Mouse (Mus musculus): ENCODE data around the gene Abhd14b.

The Abhd14b gene

DNA sequence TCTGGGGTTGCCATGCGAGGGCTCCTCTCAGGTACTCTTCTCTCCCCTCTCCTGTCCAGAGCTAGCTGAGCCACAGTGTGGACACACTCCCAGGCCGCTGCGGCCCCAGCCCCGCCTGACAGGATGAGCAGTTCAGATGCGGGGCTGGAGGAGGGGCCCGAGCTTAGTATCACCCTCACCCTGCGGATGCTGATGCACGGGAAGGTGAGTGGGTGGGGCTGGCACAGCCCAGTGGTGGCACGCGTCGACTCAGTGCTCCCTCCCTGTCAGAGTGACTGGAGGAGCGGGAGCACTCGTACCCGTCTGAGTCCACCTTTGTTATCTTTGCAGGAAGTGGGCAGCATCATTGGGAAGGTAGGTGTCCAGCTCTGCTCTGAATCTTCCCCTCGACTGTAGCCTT lies 12.7 kb downstream of the Abhd14b start:
- no peak for DNase-seq (ENCODE audit: extremely low read depth, low read depth, low spot score)

DNA sequence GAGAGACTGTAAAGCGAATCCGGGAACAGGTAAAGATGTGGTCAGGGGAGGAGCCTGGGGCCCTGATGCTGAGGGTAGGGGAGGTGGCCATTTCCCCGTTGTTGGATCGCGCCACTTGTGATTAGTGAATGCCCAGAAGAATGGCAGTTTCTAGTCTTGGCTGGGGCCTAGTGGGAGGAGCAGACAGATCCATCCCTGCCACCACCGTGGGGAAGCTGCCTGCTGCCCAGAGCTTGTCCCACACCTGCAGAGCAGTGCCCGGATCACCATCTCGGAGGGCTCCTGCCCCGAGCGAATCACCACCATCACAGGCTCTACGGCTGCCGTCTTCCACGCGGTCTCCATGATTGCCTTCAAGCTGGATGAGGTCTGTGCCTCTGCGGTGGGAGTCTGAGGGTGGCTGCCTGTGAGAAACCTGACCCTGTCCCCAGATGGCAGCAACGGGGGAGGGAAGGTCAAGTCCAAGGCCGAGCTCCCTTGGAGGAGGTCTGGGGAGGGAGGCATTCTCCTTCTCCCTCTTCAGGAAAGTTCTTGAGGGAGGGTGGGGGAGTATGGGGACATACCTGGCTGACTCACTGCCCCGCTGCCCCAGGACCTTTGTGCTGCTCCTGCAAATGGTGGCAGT lies 13.3 kb downstream of the Abhd14b start:
- no peak for DNase-seq (ENCODE audit: extremely low read depth, low read depth, low spot score)

DNA sequence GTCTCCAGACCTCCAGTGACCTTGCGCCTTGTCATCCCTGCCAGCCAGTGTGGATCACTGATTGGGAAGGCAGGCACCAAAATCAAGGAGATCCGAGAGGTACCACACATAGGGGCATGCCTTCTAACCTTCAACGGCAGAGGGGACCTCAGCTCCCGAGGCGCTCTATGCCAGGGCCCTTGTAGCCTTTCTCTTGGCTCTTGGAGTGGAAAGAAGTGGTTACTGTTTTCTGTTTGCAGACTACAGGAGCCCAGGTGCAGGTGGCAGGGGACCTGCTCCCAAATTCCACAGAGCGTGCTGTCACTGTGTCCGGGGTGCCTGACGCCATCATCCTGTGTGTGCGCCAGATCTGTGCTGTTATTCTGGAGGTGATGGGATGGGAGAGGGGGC lies 13.8 kb downstream of the Abhd14b start:
- no peak for DNase-seq (ENCODE audit: extremely low read depth, low read depth, low spot score)

DNA sequence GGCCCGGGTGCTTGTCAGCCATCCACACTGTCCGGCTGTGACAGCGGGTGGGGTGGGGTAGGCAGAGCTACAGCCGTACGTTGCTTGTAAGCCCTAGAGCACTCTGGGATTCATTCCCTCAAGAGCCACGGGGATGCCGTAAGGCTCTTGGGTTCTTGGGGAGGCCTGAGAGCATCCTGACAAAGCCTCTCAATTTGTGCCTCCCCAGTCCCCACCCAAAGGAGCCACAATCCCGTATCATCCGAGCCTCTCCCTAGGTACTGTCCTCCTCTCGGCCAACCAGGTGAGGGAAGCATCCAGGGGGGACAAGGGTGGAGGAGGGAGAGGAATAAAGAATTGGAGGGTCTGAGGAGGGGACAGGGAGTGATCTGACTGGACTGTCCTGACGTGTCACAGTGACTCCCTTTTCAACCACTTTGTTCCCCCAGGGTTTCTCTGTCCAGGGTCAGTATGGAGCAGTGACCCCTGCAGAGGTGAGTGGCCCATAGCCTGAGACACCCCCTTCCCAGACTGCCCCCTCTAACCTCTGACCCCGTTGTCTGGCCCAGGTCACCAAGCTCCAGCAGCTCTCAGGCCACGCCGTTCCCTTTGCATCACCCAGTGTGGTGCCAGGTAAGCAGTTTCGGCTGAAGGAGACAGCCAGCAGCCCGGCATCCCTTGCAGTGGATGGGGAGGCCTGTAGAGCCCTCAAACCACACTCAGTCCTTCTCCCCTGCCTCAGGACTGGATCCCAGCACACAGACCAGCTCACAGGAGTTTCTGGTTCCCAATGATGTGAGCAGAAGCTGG lies 14.6 kb downstream of the Abhd14b start:
- DNase-seq (ENCODE audit: extremely low read depth, low read depth, low spot score), result no peak

DNA sequence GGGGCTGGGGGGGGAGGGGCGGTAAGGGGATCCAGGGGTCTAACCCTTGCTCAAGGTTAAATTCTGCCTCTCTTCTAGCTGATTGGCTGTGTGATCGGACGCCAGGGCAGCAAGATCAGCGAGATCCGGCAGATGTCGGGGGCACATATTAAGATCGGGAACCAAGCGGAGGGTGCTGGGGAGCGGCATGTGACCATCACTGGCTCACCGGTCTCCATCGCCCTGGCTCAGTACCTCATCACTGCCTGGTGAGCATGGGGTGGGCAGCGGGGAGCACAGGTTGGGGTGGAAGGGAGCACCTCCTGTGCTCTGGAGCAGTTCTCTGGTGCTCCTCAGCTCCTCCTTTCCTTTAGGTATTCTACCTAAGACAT lies 15.2 kb downstream of the Abhd14b start:
- no peak for DNase-seq (ENCODE audit: extremely low read depth, low read depth, low spot score)

DNA sequence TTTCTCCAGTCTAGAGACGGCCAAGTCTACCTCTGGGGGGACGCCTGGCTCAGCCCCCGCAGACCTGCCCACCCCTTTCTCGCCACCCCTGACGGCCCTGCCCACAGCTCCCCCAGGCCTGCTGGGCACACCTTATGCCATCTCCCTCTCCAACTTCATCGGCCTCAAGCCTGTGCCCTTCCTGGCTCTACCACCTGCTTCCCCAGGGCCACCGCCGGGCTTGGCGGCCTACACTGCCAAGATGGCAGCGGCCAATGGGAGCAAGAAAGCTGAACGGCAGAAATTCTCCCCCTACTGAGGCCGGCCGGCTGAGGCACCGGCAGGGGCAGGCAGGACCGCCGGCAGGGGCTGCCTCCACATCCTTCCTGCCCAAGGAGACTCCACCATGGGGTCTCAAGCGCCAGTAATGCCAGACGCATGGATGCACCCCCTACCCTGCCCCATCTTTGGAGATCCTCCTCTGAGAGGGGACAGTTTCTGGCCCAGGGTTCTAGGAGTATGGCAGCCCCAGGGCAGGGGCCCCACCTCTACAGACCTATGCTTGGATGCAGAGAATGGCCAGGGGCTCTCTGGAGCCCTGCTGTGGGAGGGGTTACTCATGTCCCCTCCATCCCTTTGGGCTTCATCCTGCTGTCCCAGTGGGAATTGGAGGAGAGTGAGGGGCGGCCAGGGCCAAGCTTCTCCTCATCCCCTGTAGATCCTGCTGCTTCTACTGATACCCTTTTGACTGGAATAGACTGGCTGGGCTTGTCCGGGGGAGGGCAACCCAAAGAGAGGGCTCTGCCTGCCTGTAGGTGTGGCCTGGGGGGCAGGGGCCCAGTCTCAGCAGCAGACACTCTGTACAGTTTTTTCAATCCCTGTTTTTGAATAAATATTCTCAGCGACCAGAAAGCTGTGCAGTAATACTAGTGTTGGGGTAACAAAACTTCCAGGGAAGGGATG lies 16.1 kb downstream of the Abhd14b start:
- DNase-seq (ENCODE audit: extremely low read depth, low read depth, low spot score), result no peak

DNA sequence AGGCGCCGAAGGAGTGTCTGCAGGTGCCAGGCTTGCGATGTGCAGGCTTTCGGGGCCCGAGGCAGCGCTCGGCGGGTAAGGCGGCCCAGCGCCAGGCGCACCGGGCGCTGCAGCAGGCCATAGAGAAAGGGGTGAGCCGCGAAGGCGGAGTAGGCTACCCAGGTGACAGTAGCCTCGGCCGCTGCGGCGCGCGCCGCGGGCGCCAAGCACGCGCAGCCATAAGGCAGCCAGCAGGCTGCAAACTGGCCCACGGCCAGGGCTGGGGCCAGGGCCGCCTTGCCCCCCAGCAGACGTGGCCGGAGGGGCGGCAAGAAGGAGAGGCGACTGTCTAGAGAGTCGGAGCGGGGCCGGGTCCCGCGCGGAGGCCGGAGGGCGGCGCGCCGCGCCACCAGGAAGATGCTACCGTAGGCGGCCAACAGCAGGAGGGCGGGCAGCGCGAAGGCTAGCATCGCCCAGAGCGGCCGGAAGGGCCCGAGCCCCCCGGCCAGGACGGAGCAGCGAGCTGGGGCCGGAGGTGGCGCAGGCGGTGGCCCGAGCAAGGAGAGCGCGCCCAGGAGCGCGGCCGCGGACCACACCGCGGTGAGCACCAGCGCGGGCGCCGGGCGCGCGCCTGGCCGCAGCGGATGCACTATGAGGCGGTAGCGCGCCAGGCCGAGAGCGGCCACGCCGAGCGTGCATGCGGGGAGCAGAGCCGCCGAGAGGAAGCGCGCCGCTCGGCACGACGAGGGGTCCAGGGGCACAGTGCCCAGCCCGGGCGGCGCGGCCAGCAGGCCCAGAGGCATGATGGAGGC lies 17.7 kb downstream of the Abhd14b start:
- DNase-seq (ENCODE audit: extremely low read depth, low read depth, low spot score), result no peak

DNA sequence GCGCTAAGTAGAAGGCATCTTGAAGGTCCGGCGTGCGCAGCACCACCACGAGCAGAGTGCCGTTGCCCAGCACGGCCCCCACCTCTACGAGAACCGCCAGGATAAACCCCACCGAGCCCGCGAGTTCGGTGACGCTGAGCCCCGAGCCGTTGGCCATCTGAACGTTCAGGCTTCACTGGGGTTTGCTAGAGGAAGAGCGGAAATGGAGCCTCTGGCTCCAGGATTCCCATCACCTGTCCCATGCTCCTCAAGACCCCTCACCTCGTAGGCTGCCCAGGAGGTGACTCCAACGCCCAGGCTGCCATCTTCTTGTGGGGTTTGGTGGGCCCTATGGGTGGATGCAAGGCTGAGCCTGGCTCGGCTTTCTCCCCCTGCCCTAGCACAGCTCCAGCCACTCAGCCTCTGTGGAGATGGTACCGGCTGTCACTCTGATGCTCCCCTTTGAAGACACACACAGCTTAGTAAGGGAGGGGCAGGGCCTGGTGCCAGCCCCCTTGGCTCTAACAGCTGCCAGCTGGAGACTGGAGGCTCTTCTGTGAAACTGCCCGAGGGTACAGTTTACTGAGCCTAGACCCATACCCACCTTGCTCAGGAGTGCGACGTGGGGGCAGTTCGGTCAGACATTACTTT lies 18.4 kb downstream of the Abhd14b start, which contains the start of gene Gpr62:
Gpr62 (minus strand) TSS at position 368 of the 630 bp plus-strand sequence.
- no peak for DNase-seq (ENCODE audit: extremely low read depth, low read depth, low spot score)

DNA sequence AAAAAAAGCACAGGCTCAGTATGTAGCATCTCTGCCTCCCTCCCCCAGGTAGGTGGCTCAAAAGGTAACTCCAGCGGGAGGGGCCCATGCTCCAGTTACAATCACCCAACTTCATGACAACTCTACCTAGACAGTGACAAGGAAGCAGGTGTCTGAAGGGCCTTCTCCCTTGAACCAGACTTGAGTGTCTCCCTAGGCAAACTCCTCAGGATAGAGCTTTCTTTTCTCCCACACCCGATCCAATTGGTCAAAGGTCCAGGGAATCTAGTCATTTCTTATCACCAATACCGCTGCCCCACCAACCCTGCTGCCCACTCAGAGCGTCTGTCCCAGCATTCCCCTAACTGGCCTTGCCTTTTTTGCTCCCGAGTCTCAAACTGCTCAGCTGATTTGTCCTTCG lies 19.5 kb downstream of the Abhd14b start:
- DNase-seq (ENCODE audit: extremely low read depth, low read depth, low spot score), result no peak

DNA sequence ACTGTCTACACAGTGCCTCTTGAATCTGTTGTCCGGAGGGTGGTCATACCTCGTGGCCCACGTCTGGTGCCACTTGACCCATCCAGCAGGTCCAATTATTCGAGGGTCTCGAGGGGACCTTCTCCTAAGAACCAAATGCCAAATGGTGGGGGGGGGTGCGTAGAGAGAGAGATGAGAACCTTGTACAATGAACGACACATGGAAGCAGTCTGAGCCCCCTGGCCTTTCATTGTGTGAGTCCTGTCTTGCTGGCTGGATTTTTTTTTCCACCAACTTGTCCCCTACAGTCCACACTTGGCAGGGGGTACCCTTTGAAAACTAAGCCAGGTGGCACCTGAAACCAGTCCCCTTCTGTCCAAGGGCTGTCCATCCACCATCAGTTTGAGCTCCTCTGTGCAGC lies 20.5 kb downstream of the Abhd14b start:
- DNase-seq (ENCODE audit: extremely low read depth, low read depth, low spot score), result no peak

DNA sequence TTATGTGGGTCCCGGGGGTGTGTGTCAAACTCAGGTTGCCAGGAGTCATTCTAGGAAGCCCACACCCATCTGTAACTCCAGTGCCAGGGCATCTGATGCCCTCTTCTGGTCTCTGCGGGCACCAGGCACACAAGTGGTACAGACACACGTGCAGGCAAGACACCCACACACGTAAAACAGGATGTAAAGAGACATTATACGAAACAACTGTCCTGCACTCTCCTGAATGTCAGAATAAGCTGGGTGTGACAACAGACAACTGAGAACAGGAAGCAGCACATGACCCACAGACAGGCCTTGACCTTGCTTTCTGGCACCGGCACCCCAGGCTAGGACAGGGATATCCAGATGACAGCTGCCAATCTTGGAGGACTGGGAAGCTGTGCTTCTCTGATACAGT lies 22.1 kb downstream of the Abhd14b start:
- no peak for DNase-seq (ENCODE audit: extremely low read depth, low read depth, low spot score)

DNA sequence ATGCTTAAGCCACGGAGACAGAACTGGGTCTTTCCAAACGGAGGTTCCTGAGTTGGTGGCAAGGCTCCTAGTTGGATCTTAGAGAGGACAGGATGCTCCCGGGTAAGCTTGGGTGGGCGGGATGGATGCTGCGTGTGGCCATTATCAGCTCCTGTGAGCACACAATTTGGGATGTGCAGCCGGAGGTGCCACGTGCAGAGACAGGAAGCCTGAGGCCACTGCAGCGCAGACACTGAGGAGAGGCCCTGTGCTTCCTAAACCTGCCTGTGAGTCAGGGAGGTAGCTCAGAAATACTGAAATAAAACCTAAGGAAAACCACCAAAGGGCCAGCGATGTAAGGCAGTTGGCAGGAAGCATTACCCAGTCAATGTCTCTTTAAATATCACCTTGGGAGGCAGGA lies 22.5 kb downstream of the Abhd14b start:
- no peak for DNase-seq (ENCODE audit: extremely low read depth, low read depth, low spot score)

DNA sequence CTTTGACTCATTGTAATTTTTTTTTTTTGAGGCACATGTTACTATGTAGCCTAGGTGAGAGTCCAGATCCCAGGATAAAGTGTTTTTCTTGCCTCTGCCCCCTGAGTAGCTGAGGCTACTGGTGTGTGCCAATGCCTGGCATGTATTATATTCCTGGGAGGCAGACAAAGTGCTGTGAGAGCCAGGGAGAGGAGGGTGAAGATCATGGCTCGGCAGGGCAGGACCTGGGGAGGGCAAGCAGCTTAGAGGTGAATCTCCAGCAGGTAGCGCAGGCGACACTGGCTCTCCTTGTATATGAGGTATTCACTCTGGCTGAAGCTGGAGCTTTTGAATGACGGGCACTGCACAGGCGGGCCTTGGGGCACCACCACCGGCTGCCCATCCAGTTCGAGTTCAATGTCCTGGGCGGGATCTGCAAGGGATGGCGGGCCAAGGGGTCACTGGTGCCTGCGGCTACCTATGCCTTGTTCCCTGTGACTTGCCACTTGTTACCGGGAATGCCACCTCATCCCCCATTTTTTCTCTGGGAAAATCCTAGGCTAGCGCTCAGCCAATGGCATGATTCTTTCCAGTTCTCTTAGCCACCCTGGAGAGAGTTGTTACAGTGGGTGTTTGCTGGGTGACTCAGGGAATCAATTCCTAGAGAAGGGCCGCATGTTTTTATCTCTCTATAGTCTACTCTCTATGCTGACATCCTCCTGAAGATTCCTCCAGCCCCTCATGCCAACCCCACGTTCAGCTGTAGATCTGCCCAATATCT lies 23.9 kb downstream of the Abhd14b start:
- DNase-seq (ENCODE audit: extremely low read depth, low read depth, low spot score), result no peak

DNA sequence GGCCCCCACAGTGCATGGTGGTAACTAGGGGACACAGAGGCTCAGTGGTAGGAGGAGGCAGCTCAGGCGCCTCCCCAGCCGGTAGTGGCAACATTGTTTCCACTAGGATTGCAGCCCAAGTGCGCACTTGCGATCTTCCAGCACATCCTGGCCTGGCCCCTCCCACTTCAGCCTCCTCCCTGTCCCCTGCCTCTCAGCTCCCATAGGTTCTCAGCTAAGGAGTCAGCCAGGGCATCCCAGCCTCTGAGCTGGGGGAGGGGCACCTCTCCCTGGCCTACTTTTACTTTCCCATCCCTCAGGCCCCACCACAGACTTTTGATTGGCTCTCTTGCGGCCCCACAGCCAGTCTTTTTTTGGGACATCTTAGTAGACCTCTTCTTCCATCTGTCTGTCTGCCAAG lies 24.6 kb downstream of the Abhd14b start:
- no peak for DNase-seq (ENCODE audit: extremely low read depth, low read depth, low spot score)

DNA sequence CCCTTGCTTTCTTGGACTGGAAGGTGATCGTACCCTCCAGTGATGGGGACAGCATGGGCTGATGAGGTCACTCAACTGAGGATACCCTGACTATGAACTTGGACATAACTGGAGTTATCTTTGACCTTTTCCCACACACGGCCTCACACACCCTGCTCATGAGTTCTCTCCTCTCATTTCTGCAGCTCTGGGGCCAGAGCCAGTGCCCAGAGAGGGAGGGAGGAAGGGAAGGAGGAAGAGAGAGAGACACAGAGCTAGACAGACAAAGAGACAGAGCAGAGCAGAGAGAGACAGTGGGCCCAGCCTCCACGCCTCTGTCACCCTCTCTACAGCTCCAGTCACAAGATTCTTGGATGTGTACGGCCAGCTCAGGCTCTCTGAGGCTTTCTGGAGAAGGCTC lies 25.1 kb downstream of the Abhd14b start:
- DNase-seq (ENCODE audit: extremely low read depth, low read depth, low spot score), result no peak

DNA sequence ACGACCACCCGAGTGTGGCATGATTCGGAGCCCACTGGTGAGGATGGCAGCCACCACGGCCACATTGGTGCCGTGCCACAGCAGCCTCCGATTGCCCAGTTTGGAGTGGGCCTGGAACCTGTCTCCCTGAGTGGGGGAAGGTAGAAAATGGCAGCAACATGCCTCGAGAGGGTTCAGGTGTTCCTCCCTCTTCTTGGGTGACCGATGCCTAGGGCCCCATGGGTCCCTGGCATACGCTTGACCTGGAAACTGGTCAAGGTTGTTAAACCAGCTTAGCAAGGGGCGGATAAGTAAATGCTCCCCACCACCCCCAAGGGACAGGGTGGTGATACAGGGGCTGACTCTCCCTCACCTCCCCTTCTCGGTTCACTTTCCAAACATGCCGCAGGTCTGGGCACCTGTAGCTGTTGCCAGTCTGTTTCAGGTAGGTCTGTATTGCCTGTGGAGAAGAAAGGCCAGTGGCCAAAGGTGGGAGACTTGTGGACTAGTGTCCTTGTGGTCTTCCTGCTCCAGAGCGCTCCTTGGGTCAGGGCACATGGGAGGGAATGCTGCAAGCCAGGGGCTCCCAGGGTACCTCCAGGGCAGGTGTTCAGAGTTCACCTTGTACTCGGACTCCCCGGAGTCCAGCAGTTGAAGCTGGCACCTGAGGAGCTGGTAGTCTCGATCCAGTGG lies 26.0 kb downstream of the Abhd14b start:
- no peak for DNase-seq (ENCODE audit: extremely low read depth, low read depth, low spot score)

DNA sequence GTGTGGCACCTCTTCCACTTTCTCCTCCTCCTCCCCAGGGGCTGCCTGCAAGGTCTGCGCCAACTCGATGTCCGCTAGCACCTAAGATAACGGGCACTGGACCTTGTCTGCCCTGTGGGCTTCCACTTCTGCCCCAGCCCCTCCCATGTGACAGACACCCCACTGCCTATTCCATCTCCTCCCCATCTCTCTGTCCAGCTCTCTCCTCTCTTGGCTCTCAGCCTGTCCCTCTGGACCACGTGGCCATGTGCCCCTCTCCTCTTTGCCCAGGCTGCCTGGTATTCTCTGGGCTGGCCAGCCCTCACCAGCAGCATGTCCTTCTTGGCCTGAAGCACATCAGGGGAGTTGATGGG lies 26.5 kb downstream of the Abhd14b start:
- DNase-seq (ENCODE audit: extremely low read depth, low read depth, low spot score), result no peak

DNA sequence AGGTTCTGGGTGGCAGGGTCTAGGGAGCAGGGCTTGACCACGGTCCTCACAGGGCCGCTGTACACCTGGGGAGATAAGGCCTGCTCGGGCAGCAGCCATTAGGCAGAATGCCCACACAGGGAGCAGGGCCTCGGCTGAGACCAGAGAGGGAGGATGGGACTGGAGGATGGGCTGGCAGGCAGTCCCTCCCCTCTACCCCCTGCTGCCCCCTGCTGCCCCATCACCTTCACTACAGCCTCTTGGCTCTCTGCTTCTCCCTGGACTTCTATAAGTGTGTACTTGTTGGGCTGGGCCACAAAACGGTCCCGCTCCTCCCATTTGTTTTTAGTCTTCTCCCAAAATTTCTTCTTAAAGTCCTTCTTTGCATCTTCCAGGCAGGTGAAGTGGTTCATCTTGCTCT lies 27.2 kb downstream of the Abhd14b start:
- DNase-seq (ENCODE audit: extremely low read depth, low read depth, low spot score), result no peak

DNA sequence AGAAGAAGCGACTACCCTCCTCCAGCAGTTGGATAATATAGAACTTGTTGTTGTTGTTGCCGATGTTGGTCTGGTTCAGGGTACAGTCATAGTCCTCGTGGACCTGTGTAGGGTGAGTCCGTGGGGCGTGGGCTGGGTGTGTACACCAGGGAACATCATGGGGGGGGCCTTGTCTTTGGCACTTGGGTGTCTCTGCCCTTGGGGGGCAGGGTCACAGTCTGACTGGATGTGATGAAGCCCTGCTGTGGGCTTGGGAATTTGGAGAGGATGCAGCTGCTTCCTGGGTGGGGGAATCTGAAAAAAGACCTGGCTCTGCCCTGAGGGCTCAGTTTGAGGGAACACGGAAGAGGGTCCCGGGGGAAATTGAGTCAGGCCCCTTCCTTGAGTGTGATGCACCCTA lies 27.8 kb downstream of the Abhd14b start:
- DNase-seq (ENCODE audit: extremely low read depth, low read depth, low spot score), result no peak

Data from fat pad, adult 2 months (tissue).